Mouse (Mus musculus) midbrain, embryonic 10.5 days (tissue): Measurements from ENCODE around the gene Adgrf2. TPM values are rescaled to one million over a fixed set of nuclear protein-coding genes. Genes with fewer than 3 reads are reported as not detected.

Source experiments
- DNase-seq: peaks from one replicate; pipeline ENCODE4 v3.0.0-alpha.2; 2017; ENCODE audit warnings: low spot score
- H3K27ac ChIP-seq: fragments of 300-500 bp; sonication (generic); replicated peaks from 2 replicates; pipeline ENCODE4 v1.5.1; 2016; ENCODE audit warnings: mild to moderate bottlenecking
- H3K27me3 ChIP-seq: fragments of 300-500 bp; sonication (generic); 2 replicates; pipeline ENCODE4 v1.6.1; 2016; ENCODE audit warnings: low read depth, mild to moderate bottlenecking; ENCODE audit not compliant: poor library complexity, severe bottlenecking
- H3K36me3 ChIP-seq: fragments of 300-500 bp; sonication (generic); 2 replicates; pipeline ENCODE4 v1.6.1; 2016; ENCODE audit warnings: mild to moderate bottlenecking, moderate library complexity
- H3K4me1 ChIP-seq: fragments of 300-500 bp; sonication (generic); 2 replicates; pipeline ENCODE4 v1.6.1; 2016
- H3K4me3 ChIP-seq: fragments of 300-500 bp; sonication (generic); 2 replicates; pipeline ENCODE4 v1.5.1; 2016; ENCODE audit warnings: mild to moderate bottlenecking, moderate library complexity
- H3K9me3 ChIP-seq: fragments of 300-500 bp; sonication (generic); replicated peaks from 2 replicates; pipeline ENCODE4 v1.6.1; 2016; ENCODE audit warnings: mild to moderate bottlenecking
- WGBS: fragments of 180-500 bp; shearing (Covaris S2); methylation state at CpG from one replicate; pipeline ENCODE4 v1.1.7; 2016; 5-methylcytosine and 5-hydroxymethylcytosine counted together
- polyA plus RNA-seq: library from polyadenylated mRNA; unstranded; fragments of >200 nt; fragmentation: Nextera tagmentation; extraction: Ambion mirVana; gene quantifications from 2 replicates; pipeline ENCODE4 v1.2.1, GENCODE M21; 2016

Gene Adgrf2
- polyA plus RNA-seq, 1 experiment from 2014 or later: 0.05 TPM

GRCm38 (mm10) chr17:42710717-42711116 is 31.3 kb downstream of the Adgrf2 start:
- H3K27ac ChIP-seq: no peak overlapping the region
- no peaks in the 10 kb centered on the region for H3K36me3 ChIP-seq
- H3K4me1 ChIP-seq: no peaks in the 10 kb centered on the region
- no peaks in the 10 kb centered on the region for H3K9me3 ChIP-seq
- WGBS: 89% methylated on average over 7 of the region's 7 CpGs
- no peak overlapping the region for H3K4me3 ChIP-seq
- H3K27me3 ChIP-seq: no peaks in the 10 kb centered on the region
- DNase-seq: no peak

- Histone ChIP-seq H3K36me3 (no peaks in the 10 kb centered on the region), H3K4me1 (no peaks in the 10 kb centered on the region), H3K27me3 (no peaks in the 10 kb centered on the region), H3K9me3 (no peaks in the 10 kb centered on the region), H3K27ac (no peak overlapping the region), H3K4me3 (no peak overlapping the region)
- WGBS: 86% methylated on average over 4 of the region's 4 CpGs
- no peak for DNase-seq
Observed at GRCm38 (mm10) chr17:42705611-42706010, 36.4 kb downstream of the Adgrf2 start.

GRCm38 (mm10) chr17:42702198-42702597 is 39.8 kb downstream of the Adgrf2 start:
- Histone ChIP-seq H3K9me3 (no peaks in the 10 kb centered on the region), H3K4me3 (no peak overlapping the region), H3K36me3 (no peaks in the 10 kb centered on the region), H3K27ac (no peak overlapping the region), H3K27me3 (no peaks in the 10 kb centered on the region), H3K4me1 (no peaks in the 10 kb centered on the region)
- WGBS: 90% methylated on average over 9 of the region's 9 CpGs
- DNase-seq: no peak

GRCm38 (mm10) chr17:42694730-42695129 is 47.2 kb downstream of the Adgrf2 start:
- Histone ChIP-seq H3K4me1 (no peaks in the 10 kb centered on the region), H3K9me3 (no peaks in the 10 kb centered on the region), H3K27ac (no peak overlapping the region), H3K4me3 (no peak overlapping the region), H3K36me3 (no peaks in the 10 kb centered on the region), H3K27me3 (no peaks in the 10 kb centered on the region)
- 85% methylated on average over 4 of the region's 4 CpGs for WGBS
- no peak for DNase-seq

GRCm38 (mm10) chr17:42692136-42692535 is 49.8 kb downstream of the Adgrf2 start, which contains the start of gene Adgrf4:
Gene Adgrf4 (minus strand): TSS chr17:42692284.
- DNase-seq: no peak
- no peaks in the 10 kb centered on the region for H3K27me3 ChIP-seq
- no peaks in the 10 kb centered on the region for H3K9me3 ChIP-seq
- H3K27ac ChIP-seq: no peak within 1 kb of the TSS
- H3K4me3 ChIP-seq: no peak within 1 kb of the TSS
- WGBS: 91% methylated on average over 10 of the region's 10 CpGs
- H3K36me3 ChIP-seq: no peaks in the 10 kb centered on the region
- H3K4me1 ChIP-seq: no peaks in the 10 kb centered on the region

- H3K9me3 ChIP-seq: no peaks in the 10 kb centered on the region
- WGBS: 92% methylated on average over 8 of the region's 8 CpGs
- H3K27me3 ChIP-seq: no peaks in the 10 kb centered on the region
- H3K4me1 ChIP-seq: no peaks in the 10 kb centered on the region
- no peaks in the 10 kb centered on the region for H3K36me3 ChIP-seq
- no peak overlapping the region for H3K27ac ChIP-seq
- no peak overlapping the region for H3K4me3 ChIP-seq
- no peak for DNase-seq
Observed at GRCm38 (mm10) chr17:42690531-42690930, 51.4 kb downstream of the Adgrf2 start.

Other genes with a start within 250 kb of the Adgrf2 start
- gene Opn5, start 130.8 kb downstream of the Adgrf2 start, polyA plus RNA-seq: 0.11 TPM in 2 replicates
- gene Adgrf4, start 49.9 kb downstream of the Adgrf2 start, polyA plus RNA-seq: not detected in 2 replicates
- gene Cd2ap, start 134.5 kb upstream of the Adgrf2 start, polyA plus RNA-seq: 10.0 and 10.3 TPM in 2 replicates